Mouse (Mus musculus) hindlimb bud, embryonic 11.5 days (tissue): Measurements from ENCODE around the gene Adgra1.

ENCODE experiments used
- DNase-seq: peaks from one replicate; pipeline ENCODE4 v3.0.0-alpha.2; 2012; ENCODE audit warnings: low read depth, low spot score; ENCODE audit errors: extremely low spot score

Adgra1 gene

DNA sequence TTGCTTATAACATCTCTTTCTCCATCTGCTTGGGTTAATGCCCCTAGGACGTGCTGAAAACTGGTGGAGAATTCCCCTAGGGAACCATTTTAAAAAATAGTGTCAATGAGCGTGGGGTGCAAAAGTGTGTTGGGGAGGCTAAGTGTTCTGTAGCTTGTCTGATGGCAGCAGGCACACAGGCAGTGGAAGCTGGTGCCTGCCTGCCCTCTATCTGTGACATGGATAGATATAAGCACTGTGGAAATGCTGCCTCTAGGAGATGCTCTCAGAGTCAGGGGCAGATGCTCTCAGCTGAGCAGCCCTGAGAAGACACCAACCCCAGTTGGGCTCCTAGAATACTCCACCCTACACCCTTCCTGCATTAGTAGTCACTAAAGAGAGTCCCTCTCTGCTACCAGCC lies 11.1 kb downstream of the Adgra1 start:
- no peak for DNase-seq

DNA sequence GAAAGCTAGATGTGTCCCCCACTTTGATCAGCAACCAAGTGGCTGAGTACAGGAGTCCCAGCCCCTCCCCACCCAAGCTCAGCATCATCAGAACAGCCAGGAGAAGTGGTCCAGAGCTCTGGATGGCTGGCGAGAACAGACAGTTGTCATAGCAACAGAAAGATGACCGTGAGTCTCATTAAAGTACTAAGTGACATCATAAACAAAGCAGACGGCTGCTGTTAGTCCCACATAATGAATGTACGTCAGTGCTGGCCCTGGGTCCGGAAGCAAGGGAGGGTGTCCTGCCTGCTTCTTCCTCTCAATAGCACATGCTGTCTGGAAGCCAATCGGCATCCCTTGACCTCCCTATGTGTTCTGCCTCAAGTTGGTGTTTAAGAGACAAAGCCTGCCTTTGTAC lies 16.2 kb downstream of the Adgra1 start:
- no peak for DNase-seq

DNA sequence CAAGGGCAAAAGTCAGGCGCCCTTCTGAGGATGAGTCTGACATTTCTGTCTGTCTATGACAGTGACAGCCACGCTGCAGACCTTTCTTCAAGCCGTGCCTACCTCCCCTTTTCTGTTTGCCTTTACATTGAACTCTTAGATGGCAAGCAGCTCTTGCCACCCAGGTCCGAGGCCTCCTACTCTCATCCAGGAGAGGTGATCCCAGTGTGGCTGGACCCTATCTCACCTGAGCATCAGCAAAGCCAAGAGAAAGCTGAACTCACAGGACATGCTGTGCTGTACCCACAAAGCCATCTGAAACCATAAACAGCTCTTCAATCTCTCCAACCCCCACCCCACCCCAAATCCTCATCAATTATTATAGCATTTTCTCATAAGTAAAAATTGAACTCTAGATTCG lies 16.7 kb downstream of the Adgra1 start:
- no peak for DNase-seq

- no peak for DNase-seq
These were observed 17.1 kb downstream of the Adgra1 start for GRCm38 (mm10) chr7:139851098-139851497.

DNA sequence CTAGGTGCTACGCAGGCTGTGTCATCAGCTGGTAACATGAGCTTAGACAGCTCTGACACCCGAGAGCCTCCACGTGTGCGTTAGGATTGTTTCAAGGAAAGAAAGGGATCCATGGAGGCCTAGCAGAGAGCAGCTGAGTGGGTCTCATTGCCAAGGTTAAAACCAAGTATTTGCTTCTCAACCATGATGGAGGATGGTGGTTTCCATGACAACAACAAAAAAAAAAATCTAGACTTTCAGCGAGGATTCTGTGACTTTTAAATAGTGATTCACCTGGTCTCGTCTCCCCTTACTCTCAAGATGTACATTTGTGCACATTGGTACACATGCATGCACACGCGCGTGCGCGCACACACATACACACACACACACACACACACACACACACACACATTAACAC lies 21.3 kb downstream of the Adgra1 start:
- no peak for DNase-seq

GRCm38 (mm10) chr7:139861411-139861810 lies 27.4 kb downstream of the Adgra1 start:
- peak; percentile 50 for DNase-seq

DNA sequence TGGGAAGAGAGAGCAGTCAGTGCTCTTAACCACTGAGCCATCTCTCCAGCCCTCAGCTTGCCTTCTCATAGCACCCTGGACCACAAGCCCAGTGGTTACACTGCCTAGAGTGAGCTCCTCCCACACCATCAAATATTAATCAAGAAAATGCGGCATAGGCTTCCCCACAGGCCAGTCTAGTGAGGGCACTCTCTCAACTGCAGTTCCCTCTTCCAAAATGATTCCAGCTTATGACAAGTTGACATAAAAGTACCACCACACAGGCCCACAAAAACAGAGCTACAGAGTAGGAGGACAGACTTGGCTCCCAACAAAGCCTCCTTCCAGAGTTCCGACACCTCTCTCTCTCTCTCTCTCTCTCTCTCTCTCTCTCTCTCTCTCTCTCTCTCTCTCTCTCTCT lies 29.1 kb downstream of the Adgra1 start:
- DNase-seq = no peak

DNA sequence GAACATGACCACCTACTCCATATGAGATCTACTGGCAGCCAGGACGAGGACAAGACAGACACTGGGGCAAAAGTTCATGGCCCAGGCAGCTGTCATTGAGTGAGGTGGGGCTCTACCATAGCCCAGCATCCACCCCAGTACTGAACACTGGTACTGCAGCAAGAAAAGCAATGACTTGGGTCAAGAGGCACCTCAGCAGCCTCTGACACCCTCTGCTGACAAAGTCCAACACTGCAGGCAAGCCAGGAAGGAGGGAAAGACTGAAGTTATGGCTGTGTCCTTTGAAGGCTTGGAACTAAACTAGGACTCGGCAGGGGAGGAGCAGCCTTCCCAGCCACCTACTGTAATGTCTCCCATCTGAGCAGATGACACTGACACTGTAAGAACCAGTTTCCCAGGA lies 30.3 kb downstream of the Adgra1 start:
- no peak for DNase-seq

- DNase-seq = no peak
These were observed 30.9 kb downstream of the Adgra1 start for GRCm38 (mm10) chr7:139864871-139865270.

DNA sequence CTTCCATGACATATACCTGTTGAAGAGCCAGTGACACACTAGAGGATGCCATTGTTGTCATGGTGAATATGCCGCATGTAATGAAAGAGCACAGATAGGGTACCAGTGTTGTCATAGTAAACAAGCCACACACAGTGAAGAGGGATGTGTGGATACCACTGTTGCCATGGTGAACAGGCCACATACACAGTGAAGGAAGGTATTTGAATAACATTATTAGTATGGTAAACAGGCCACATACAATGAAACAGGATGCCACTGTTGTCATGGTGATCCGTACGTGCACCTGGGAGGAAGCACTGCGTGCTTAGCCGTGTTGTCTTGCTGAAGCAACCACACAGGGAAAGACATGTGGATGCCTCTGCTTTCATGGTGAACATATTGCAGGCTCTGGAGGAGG lies 37.0 kb downstream of the Adgra1 start:
- DNase-seq = no peak

- DNase-seq = no peak
These were observed 43.3 kb downstream of the Adgra1 start for GRCm38 (mm10) chr7:139877167-139877792.

- no peak for DNase-seq
These were observed 44.1 kb downstream of the Adgra1 start for GRCm38 (mm10) chr7:139878122-139878521.

- DNase-seq = no peak
These were observed 44.6 kb downstream of the Adgra1 start for GRCm38 (mm10) chr7:139878621-139879020.

GRCm38 (mm10) chr7:139883545-139883944 lies 49.6 kb downstream of the Adgra1 start:
- DNase-seq = no peak

GRCm38 (mm10) chr7:139891779-139892178 lies 57.8 kb downstream of the Adgra1 start:
- no peak for DNase-seq

DNA sequence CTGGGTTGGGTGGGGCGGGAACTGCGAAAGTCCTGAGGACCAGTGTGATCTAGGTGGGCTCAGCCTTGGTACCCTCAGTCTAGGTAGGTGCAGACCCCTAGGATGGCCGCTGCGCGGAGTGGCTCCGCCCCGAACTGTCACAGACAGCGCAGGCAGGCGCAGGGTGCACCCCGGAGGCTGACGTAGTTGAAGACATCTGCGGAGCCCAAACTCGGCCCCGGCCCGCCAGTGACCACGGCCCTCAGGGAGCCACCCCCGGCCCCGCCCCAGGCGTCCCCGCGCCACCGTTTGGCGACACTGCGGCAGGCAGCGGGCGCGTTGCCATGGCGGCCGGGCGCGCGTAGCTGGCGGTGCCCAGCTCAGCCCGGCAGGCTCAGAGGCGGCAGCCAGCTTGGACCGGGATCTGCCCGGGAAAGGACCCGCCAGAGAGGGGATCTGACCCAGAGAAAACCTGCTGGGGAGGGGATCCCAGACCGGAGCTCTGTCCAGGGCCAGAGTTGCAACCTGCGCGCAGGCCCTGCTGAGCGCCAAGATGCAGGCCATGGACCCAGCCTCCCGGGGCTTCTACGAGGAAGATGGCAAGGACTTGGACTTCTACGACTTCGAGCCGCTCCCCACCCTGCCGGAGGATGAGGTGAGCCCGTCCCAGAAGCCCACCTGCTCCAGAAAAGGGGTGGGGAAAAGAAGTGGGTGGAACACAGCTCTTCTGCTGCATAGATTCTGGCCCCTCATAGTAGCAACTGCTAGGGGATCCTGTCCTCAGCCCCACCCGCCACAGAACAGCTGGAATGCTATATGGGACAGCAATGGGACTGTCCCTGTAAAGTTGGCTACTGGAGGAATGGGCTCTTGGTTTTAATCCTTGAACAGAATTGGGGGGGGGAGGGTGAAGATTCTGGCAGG lies 60.9 kb downstream of the Adgra1 start, which contains the start of gene Kndc1:
Gene Kndc1 (plus strand): TSS at position 42 of the 903 bp plus-strand sequence.
- DNase-seq = no peak

DNA sequence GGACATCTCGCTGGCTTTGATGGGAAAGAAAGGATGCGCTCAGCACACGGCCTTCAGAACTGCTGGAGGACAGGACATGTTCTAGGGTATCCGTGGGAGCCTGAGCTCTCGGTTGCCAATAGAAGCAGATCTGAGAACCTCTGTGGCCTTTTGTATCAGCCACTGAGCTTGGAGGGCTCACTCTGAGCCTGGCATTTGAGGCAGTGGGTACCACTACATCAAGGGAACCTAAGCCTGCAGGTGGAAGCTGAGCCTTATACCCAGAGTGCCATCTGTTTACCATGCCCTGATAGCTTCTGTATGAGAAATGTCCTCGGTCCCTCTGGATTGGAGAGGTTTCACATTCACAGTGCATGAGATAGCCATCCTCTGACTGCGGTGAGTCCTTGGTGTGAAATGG lies 62.3 kb downstream of the Adgra1 start:
- DNase-seq = no peak

- DNase-seq = no peak
These were observed 62.8 kb downstream of the Adgra1 start for GRCm38 (mm10) chr7:139896796-139897195.

DNA sequence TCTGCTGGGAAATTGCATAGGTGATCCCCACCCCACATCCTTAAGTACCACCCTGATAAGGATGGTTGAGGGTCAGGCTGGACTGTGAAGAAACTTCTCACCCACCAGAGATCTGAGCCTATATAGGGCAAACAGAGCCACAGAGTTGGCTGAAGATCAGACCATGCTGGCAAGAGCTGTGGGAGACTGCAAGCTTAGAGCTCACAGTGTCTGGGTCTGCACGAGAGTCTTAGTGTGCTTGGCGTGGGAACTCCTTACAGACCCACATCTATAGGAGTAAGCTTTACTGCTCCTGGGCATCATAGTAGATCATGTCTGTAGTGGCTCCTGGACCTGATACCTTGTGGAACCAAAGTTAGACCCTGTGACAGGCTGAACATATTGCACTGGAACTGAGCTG lies 64.6 kb downstream of the Adgra1 start:
- no peak for DNase-seq

GRCm38 (mm10) chr7:139899505-139899904 lies 65.5 kb downstream of the Adgra1 start:
- DNase-seq = no peak

GRCm38 (mm10) chr7:139900456-139900855 lies 66.5 kb downstream of the Adgra1 start:
- no peak for DNase-seq

DNA sequence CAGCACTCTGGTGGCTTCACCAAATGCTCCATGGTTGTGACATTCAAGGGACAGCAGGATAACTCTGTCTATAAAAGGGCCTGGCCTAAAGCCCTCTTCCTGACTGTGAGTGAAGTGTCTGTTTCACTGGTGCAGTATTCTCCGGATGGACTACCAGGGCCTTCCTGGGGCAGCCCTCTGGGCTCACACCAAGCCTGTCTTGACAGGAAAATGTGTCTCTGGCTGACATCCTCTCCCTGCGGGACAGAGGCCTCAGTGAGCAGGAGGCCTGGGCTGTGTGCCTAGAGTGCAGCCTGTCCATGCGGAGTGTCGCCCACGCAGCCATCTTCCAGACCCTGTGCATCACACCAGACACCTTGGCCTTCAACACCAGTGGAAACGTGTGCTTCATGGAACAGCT lies 66.9 kb downstream of the Adgra1 start:
- DNase-seq = no peak
